Mouse (Mus musculus) intestine, embryonic 15.5 days (tissue): ENCODE measurements around the gene Frmd4b. TPM values are rescaled to one million over a fixed set of nuclear protein-coding genes. Genes with fewer than 3 reads are reported as not detected.

Source experiments
- ATAC-seq: fragments of 200-750 bp; cut with Nextera tagmentation; 2 replicates; pipeline ENCODE4 v1.8.0; 2017; ENCODE audit warnings: moderate TSS enrichment, moderate library complexity
- H3K27ac ChIP-seq: fragments of 300-500 bp; sonication (generic); 2 replicates; pipeline ENCODE4 v1.5.1; 2015; ENCODE audit warnings: mild to moderate bottlenecking, inconsistent platforms
- H3K27me3 ChIP-seq: fragments of 300-500 bp; sonication (generic); replicated peaks from 2 replicates; pipeline ENCODE4 v1.6.1; 2015; ENCODE audit warnings: inconsistent platforms
- H3K36me3 ChIP-seq: fragments of 300-500 bp; sonication (generic); 2 replicates; pipeline ENCODE4 v1.6.1; 2015; ENCODE audit warnings: inconsistent platforms
- H3K4me1 ChIP-seq: fragments of 300-500 bp; sonication (generic); replicated peaks from 2 replicates; pipeline ENCODE4 v1.6.1; 2015; ENCODE audit warnings: inconsistent platforms
- H3K4me2 ChIP-seq: fragments of 300-500 bp; sonication (generic); replicated peaks from 2 replicates; pipeline ENCODE4 v1.6.1; 2015; ENCODE audit warnings: mild to moderate bottlenecking, inconsistent platforms
- H3K4me3 ChIP-seq: fragments of 300-500 bp; sonication (generic); replicated peaks from 2 replicates; pipeline ENCODE4 v1.5.1; 2015; ENCODE audit warnings: inconsistent platforms
- H3K9ac ChIP-seq: fragments of 300-500 bp; sonication (generic); 2 replicates; pipeline ENCODE4 v1.6.1; 2015; ENCODE audit warnings: inconsistent platforms
- H3K9me3 ChIP-seq: fragments of 300-500 bp; sonication (generic); 2 replicates; pipeline ENCODE4 v1.6.1; 2016; ENCODE audit warnings: inconsistent platforms
- WGBS: fragments of 180-500 bp; shearing (Covaris S2); methylation state at CpG from one replicate; pipeline ENCODE4 v1.1.7; 2015; 5-methylcytosine and 5-hydroxymethylcytosine counted together
- polyA plus RNA-seq: library from polyadenylated mRNA; unstranded; fragments of >200 nt; fragmentation: Nextera tagmentation; extraction: Ambion mirVana; gene quantifications from 2 replicates; pipeline ENCODE4 v1.2.1, GENCODE M21; 2015

Frmd4b gene
- polyA plus RNA-seq, 1 experiment from 2014 or later = 11.1 TPM

GRCm38 (mm10) chr6:97610051-97610450 lies 7.3 kb downstream of the Frmd4b start:
- no peak overlapping the region for H3K27ac ChIP-seq
- H3K9me3 ChIP-seq = no peaks in the 10 kb centered on the region
- H3K36me3 ChIP-seq = no peaks in the 10 kb centered on the region
- no peak overlapping the region for H3K9ac ChIP-seq
- no peak overlapping the region for H3K4me2 ChIP-seq
- H3K27me3 ChIP-seq = no peaks in the 10 kb centered on the region
- H3K4me1 ChIP-seq = no peaks in the 10 kb centered on the region
- H3K4me3 ChIP-seq = no peak overlapping the region
- ATAC-seq = no peak
- WGBS = 67% methylated on average over 2 of the region's 2 CpGs

GRCm38 (mm10) chr6:97607646-97608045 lies 9.7 kb downstream of the Frmd4b start:
- Histone ChIP-seq H3K4me2 (no peak overlapping the region), H3K27me3 (no peaks in the 10 kb centered on the region), H3K4me3 (no peak overlapping the region), H3K9ac (no peak overlapping the region), H3K27ac (no peak overlapping the region), H3K9me3 (no peaks in the 10 kb centered on the region), H3K36me3 (no peaks in the 10 kb centered on the region), H3K4me1 (no peaks in the 10 kb centered on the region)
- ATAC-seq = no peak
- 52% methylated on average over 3 of the region's 3 CpGs for WGBS

- no peak overlapping the region for H3K9ac ChIP-seq
- H3K27me3 ChIP-seq = no peaks in the 10 kb centered on the region
- no peaks in the 10 kb centered on the region for H3K4me1 ChIP-seq
- no peak overlapping the region for H3K27ac ChIP-seq
- WGBS = 75% methylated on average over 3 of the region's 3 CpGs
- H3K36me3 ChIP-seq = no peaks in the 10 kb centered on the region
- no peak overlapping the region for H3K4me3 ChIP-seq
- no peak overlapping the region for H3K4me2 ChIP-seq
- no peak for ATAC-seq
- no peaks in the 10 kb centered on the region for H3K9me3 ChIP-seq
Measured at GRCm38 (mm10) chr6:97595218-97595617, 22.1 kb downstream of the Frmd4b start.

- no peaks in the 10 kb centered on the region for H3K4me1 ChIP-seq
- no peak overlapping the region for H3K4me3 ChIP-seq
- H3K27me3 ChIP-seq = no peaks in the 10 kb centered on the region
- no peaks in the 10 kb centered on the region for H3K36me3 ChIP-seq
- H3K9me3 ChIP-seq = no peaks in the 10 kb centered on the region
- no peak overlapping the region for H3K9ac ChIP-seq
- H3K27ac ChIP-seq = no peak overlapping the region
- no peak overlapping the region for H3K4me2 ChIP-seq
- 94% methylated on average over 7 of the region's 7 CpGs for WGBS
- no peak for ATAC-seq
Measured at GRCm38 (mm10) chr6:97594589-97594988, 22.8 kb downstream of the Frmd4b start.

GRCm38 (mm10) chr6:97590230-97590629 lies 27.1 kb downstream of the Frmd4b start:
- ATAC-seq = no peak
- WGBS = 76% methylated on average over 5 of the region's 5 CpGs
- H3K9ac ChIP-seq = no peak overlapping the region

GRCm38 (mm10) chr6:97589581-97589980 lies 27.8 kb downstream of the Frmd4b start:
- Histone ChIP-seq H3K4me2 (no peak overlapping the region), H3K36me3 (no peaks in the 10 kb centered on the region), H3K4me1 (no peaks in the 10 kb centered on the region), H3K27ac (no peak overlapping the region), H3K27me3 (no peaks in the 10 kb centered on the region), H3K9ac (no peak overlapping the region), H3K4me3 (no peak overlapping the region), H3K9me3 (no peaks in the 10 kb centered on the region)
- 84% methylated on average over 3 of the region's 3 CpGs for WGBS
- no peak for ATAC-seq

More at GRCm38 (mm10) chr6:97590230-97590629, 27.1 kb downstream of the Frmd4b start:
- no peaks in the 10 kb centered on the region for H3K27me3 ChIP-seq
- H3K4me3 ChIP-seq = no peak overlapping the region
- H3K4me2 ChIP-seq = no peak overlapping the region
- H3K27ac ChIP-seq = no peak overlapping the region
- no peaks in the 10 kb centered on the region for H3K4me1 ChIP-seq
- H3K9me3 ChIP-seq = no peaks in the 10 kb centered on the region
- H3K36me3 ChIP-seq = no peaks in the 10 kb centered on the region

GRCm38 (mm10) chr6:97589031-97589430 lies 28.3 kb downstream of the Frmd4b start:
- no peak for ATAC-seq
- Histone ChIP-seq H3K4me1 (no peaks in the 10 kb centered on the region), H3K4me2 (no peak overlapping the region), H3K27ac (no peak overlapping the region), H3K27me3 (no peaks in the 10 kb centered on the region), H3K9me3 (no peaks in the 10 kb centered on the region), H3K9ac (no peak overlapping the region), H3K4me3 (no peak overlapping the region), H3K36me3 (no peaks in the 10 kb centered on the region)
- WGBS = 91% methylated on average over 7 of the region's 7 CpGs

- Histone ChIP-seq H3K27me3 (no peaks in the 10 kb centered on the region), H3K36me3 (no peaks in the 10 kb centered on the region), H3K9ac (no peak overlapping the region), H3K4me1 (no peaks in the 10 kb centered on the region), H3K4me2 (no peak overlapping the region), H3K4me3 (no peak overlapping the region), H3K27ac (no peak overlapping the region), H3K9me3 (no peaks in the 10 kb centered on the region)
- no peak for ATAC-seq
Measured at GRCm38 (mm10) chr6:97586606-97587005, 30.7 kb downstream of the Frmd4b start.

- H3K36me3 ChIP-seq = no peaks in the 10 kb centered on the region
- 69% methylated on average over 8 of the region's 8 CpGs for WGBS
- no peaks in the 10 kb centered on the region for H3K4me1 ChIP-seq
- H3K27me3 ChIP-seq = no peaks in the 10 kb centered on the region
- H3K4me2 ChIP-seq = no peak overlapping the region
- no peak overlapping the region for H3K27ac ChIP-seq
- no peaks in the 10 kb centered on the region for H3K9me3 ChIP-seq
- no peak overlapping the region for H3K4me3 ChIP-seq
- no peak for ATAC-seq
- no peak overlapping the region for H3K9ac ChIP-seq
Measured at GRCm38 (mm10) chr6:97586024-97586423, 31.3 kb downstream of the Frmd4b start.

GRCm38 (mm10) chr6:97582748-97583147 lies 34.6 kb downstream of the Frmd4b start:
- Histone ChIP-seq H3K4me1 (no peaks in the 10 kb centered on the region), H3K27me3 (no peaks in the 10 kb centered on the region)

GRCm38 (mm10) chr6:97581941-97582340 lies 35.4 kb downstream of the Frmd4b start:
- no peak for ATAC-seq

More at GRCm38 (mm10) chr6:97582748-97583147, 34.6 kb downstream of the Frmd4b start:
- 35% methylated on average over 8 of the region's 8 CpGs for WGBS
- Histone ChIP-seq H3K36me3 (no peaks in the 10 kb centered on the region), H3K4me3 (no peak overlapping the region), H3K9me3 (no peaks in the 10 kb centered on the region), H3K9ac (no peak overlapping the region), H3K4me2 (no peak overlapping the region), H3K27ac (no peak overlapping the region)
- no peak for ATAC-seq

GRCm38 (mm10) chr6:97580479-97581030 lies 36.8 kb downstream of the Frmd4b start:
- H3K27ac ChIP-seq = no peak overlapping the region
- H3K9me3 ChIP-seq = no peaks in the 10 kb centered on the region
- H3K36me3 ChIP-seq = no peaks in the 10 kb centered on the region
- no peaks in the 10 kb centered on the region for H3K27me3 ChIP-seq
- ATAC-seq = no peak
- WGBS = 83% methylated on average over 2 of the region's 2 CpGs
- no peak overlapping the region for H3K4me2 ChIP-seq
- no peaks in the 10 kb centered on the region for H3K4me1 ChIP-seq
- H3K4me3 ChIP-seq = no peak overlapping the region
- H3K9ac ChIP-seq = no peak overlapping the region

More at GRCm38 (mm10) chr6:97581941-97582340, 35.4 kb downstream of the Frmd4b start:
- Histone ChIP-seq H3K9ac (no peak overlapping the region), H3K36me3 (no peaks in the 10 kb centered on the region), H3K4me3 (no peak overlapping the region), H3K4me2 (no peak overlapping the region), H3K9me3 (no peaks in the 10 kb centered on the region), H3K27me3 (no peaks in the 10 kb centered on the region), H3K4me1 (no peaks in the 10 kb centered on the region), H3K27ac (no peak overlapping the region)
- WGBS = 77% methylated on average over 7 of the region's 7 CpGs

GRCm38 (mm10) chr6:97579704-97580103 lies 37.6 kb downstream of the Frmd4b start:
- no peak overlapping the region for H3K9ac ChIP-seq
- H3K27ac ChIP-seq = no peak overlapping the region
- H3K9me3 ChIP-seq = no peaks in the 10 kb centered on the region
- H3K4me1 ChIP-seq = no peaks in the 10 kb centered on the region
- no peak overlapping the region for H3K4me2 ChIP-seq
- 80% methylated on average over 4 of the region's 4 CpGs for WGBS
- no peak for ATAC-seq
- no peak overlapping the region for H3K4me3 ChIP-seq
- no peaks in the 10 kb centered on the region for H3K27me3 ChIP-seq
- no peaks in the 10 kb centered on the region for H3K36me3 ChIP-seq
